9 mouse cellular contexts compared by ENCODE assay signal in genomic region chr8:111573583-111573982, GRCm38 (mm10). TPM values are rescaled to one million over a fixed set of nuclear protein-coding genes. Genes with fewer than 3 reads are reported as not detected.
DNase-seq lines count a peak whose midpoint lies in the region; ATAC-seq and TF ChIP-seq lines count a peak whose summit lies in the region.
"Had no signal": no experiment of that assay in that cellular context is flagged by ENCODE, and none has a peak within 500 bp of the region (broad histone marks: within the 10 kb centered on the region; RNA-seq: fewer than 3 reads in every experiment).

No protein-coding gene starts in this region.

- ATAC-seq in forebrain, postnatal 0 days: no peak
- peak; percentile 67 for ATAC-seq in CD4-positive, CD25-positive, alpha-beta regulatory T cell, adult 4 months
- peak; percentile 24; the same call in 1 of the 2 replicates for ATAC-seq in embryonic facial prominence, embryonic 14.5 days (ENCODE audit: low read depth)
- ATAC-seq in liver, embryonic 11.5 days (replicated peaks; ENCODE audit: low FRiP score): peak; percentile 98

- H3K4me2 ChIP-seq in forebrain, postnatal 0 days (ENCODE audit: low read depth): no peak overlapping the region
- no peak overlapping the region for H3K4me2 ChIP-seq in embryonic facial prominence, embryonic 14.5 days (ENCODE audit: low read depth, low read length)
- peak overlapping the region; percentile 68 for H3K4me2 ChIP-seq in liver, embryonic 11.5 days
- H3K4me2 ChIP-seq: limb, embryonic 12.5 days had no signal

- peaks cover 49% of the 10 kb centered on the region for H3K36me3 ChIP-seq in forebrain, embryonic 10.5 days (replicated peaks)
- no peaks in the 10 kb centered on the region for H3K36me3 ChIP-seq in forebrain, postnatal 0 days (ENCODE audit: insufficient read depth)
- H3K36me3 ChIP-seq in embryonic facial prominence, embryonic 14.5 days (ENCODE audit: control insufficient read depth, insufficient read depth, low read length): no peaks in the 10 kb centered on the region
- H3K36me3 ChIP-seq in liver, embryonic 11.5 days (ENCODE audit: control insufficient read depth, insufficient read depth, low read length): 0 out of 2 replicates have a peak, but pooled peaks cover 2% of the 10 kb centered on the region
- H3K36me3 ChIP-seq in spleen, adult 2 months (ENCODE audit: control insufficient read depth, insufficient read depth, low read length): no peaks in the 10 kb centered on the region

- H3K9ac ChIP-seq in forebrain, postnatal 0 days: no peak overlapping the region
- no peak overlapping the region for H3K9ac ChIP-seq in embryonic facial prominence, embryonic 14.5 days (ENCODE audit: low read depth, low read length)
- peak overlapping the region; percentile 54; the same call in 1 of the 2 replicates for H3K9ac ChIP-seq in liver, embryonic 11.5 days (ENCODE audit: low read depth, low read length)
- H3K9ac ChIP-seq: limb, embryonic 12.5 days had no signal

- H3K4me3 ChIP-seq in forebrain, embryonic 10.5 days: peak overlapping the region; percentile 10; the same call in 1 of the 2 replicates
- H3K4me3 ChIP-seq in forebrain, postnatal 0 days (ENCODE audit: low read depth, low read length): no peak overlapping the region
- no peak overlapping the region for H3K4me3 ChIP-seq in embryonic facial prominence, embryonic 14.5 days (ENCODE audit: low read depth, low read length)
- peak overlapping the region; percentile 34 for H3K4me3 ChIP-seq in liver, embryonic 11.5 days (ENCODE audit: low read depth, low read length)
- H3K4me3 ChIP-seq in spleen, adult 2 months (ENCODE audit: extremely low read depth, insufficient read depth, insufficient read length): peak overlapping the region; percentile 38; the same call in 1 of the 2 replicates
- H3K4me3 ChIP-seq: limb, embryonic 12.5 days had no signal

- 0 out of 2 replicates have a peak overlapping the region, but pooled peaks have one; percentile 25 for H3K27ac ChIP-seq in forebrain, embryonic 10.5 days
- no peak overlapping the region for H3K27ac ChIP-seq in forebrain, postnatal 0 days (ENCODE audit: low read depth, low read length)
- H3K27ac ChIP-seq in embryonic facial prominence, embryonic 14.5 days (replicated peaks; ENCODE audit: low read depth, low read length): no peak overlapping the region
- peak overlapping the region; percentile 90 for H3K27ac ChIP-seq in liver, embryonic 11.5 days (ENCODE audit: low read depth, low read length)
- 0 out of 2 replicates have a peak overlapping the region, but pooled peaks have one; percentile 5 for H3K27ac ChIP-seq in spleen, adult 2 months (ENCODE audit: insufficient read depth, low read length)
- H3K27ac ChIP-seq: limb, embryonic 12.5 days had no signal

- TF ChIP-seq POLR2A in spleen, adult 2 months (IDR thresholded peaks at IDR 0.05; ENCODE audit: low read depth, low read length): no peak

- no peak for TF ChIP-seq CTCF in forebrain, postnatal 0 days (IDR thresholded peaks at IDR 0.05; ENCODE audit: low read depth)
- TF ChIP-seq CTCF in spleen, adult 2 months (IDR thresholded peaks at IDR 0.05; ENCODE audit: extremely low read depth, insufficient read depth, insufficient read length, insufficient replicate concordance): no peak

- DNase-seq in forebrain, embryonic 10.5 days (ENCODE audit: extremely low spot score, low spot score): no peak
- no peak for DNase-seq in forebrain, postnatal 0 days
- DNase-seq in embryonic facial prominence, embryonic 14.5 days (ENCODE audit: low spot score): no peak
- DNase-seq in liver, embryonic 11.5 days (ENCODE audit: low spot score): peak; percentile 58
- no peak for DNase-seq in spleen, adult 2 months (ENCODE audit: low read depth in 1 of 2, low spot score in 2 of 2)
- DNase-seq in cerebellum, postnatal 25 days: no peak
- no peak for DNase-seq in Muller cell, postnatal 12 days (ENCODE audit: inconsistent ontology term)

- H3K27me3 ChIP-seq in forebrain, embryonic 10.5 days (ENCODE audit: poor library complexity, severe bottlenecking): no peaks in the 10 kb centered on the region
- H3K27me3 ChIP-seq in forebrain, postnatal 0 days (ENCODE audit: insufficient read depth, low read length): no peaks in the 10 kb centered on the region
- no peaks in the 10 kb centered on the region for H3K27me3 ChIP-seq in embryonic facial prominence, embryonic 14.5 days (replicated peaks; ENCODE audit: control insufficient read depth, insufficient read depth, low read length)
- H3K27me3 ChIP-seq in liver, embryonic 11.5 days (replicated peaks; ENCODE audit: control insufficient read depth, insufficient read depth, low read length): no peaks in the 10 kb centered on the region
- H3K27me3 ChIP-seq in spleen, adult 2 months (ENCODE audit: control insufficient read depth, insufficient read depth, low read length): no peaks in the 10 kb centered on the region
- H3K27me3 ChIP-seq: limb, embryonic 12.5 days had no signal

- 32% methylated on average over 8 of the region's 8 CpGs for WGBS in forebrain, embryonic 10.5 days
- WGBS in forebrain, postnatal 0 days: 38% methylated on average over 8 of the region's 8 CpGs
- WGBS in embryonic facial prominence, embryonic 14.5 days: 44% methylated on average over 8 of the region's 8 CpGs
- 14% methylated on average over 8 of the region's 8 CpGs for WGBS in liver, embryonic 11.5 days
- 59% methylated on average over 8 of the region's 8 CpGs for WGBS in spleen, adult 2 months

- peaks cover 33% of the 10 kb centered on the region for H3K4me1 ChIP-seq in forebrain, embryonic 10.5 days
- H3K4me1 ChIP-seq in forebrain, postnatal 0 days (ENCODE audit: insufficient read depth): no peaks in the 10 kb centered on the region
- peaks cover 7% of the 10 kb centered on the region; the same call in 1 of the 2 replicates for H3K4me1 ChIP-seq in embryonic facial prominence, embryonic 14.5 days (ENCODE audit: control insufficient read depth, insufficient read depth, low read length)
- peaks cover 46% of the 10 kb centered on the region for H3K4me1 ChIP-seq in liver, embryonic 11.5 days (replicated peaks; ENCODE audit: control insufficient read depth, insufficient read depth, low read length)
- H3K4me1 ChIP-seq in spleen, adult 2 months (ENCODE audit: control insufficient read depth, insufficient read depth, insufficient read length): peaks cover 23% of the 10 kb centered on the region

- H3K9me3 ChIP-seq in forebrain, embryonic 10.5 days: no peaks in the 10 kb centered on the region
- no peaks in the 10 kb centered on the region for H3K9me3 ChIP-seq in forebrain, postnatal 0 days (ENCODE audit: low read length)
- no peaks in the 10 kb centered on the region for H3K9me3 ChIP-seq in embryonic facial prominence, embryonic 14.5 days (ENCODE audit: control insufficient read depth, low read length)
- H3K9me3 ChIP-seq in liver, embryonic 11.5 days (ENCODE audit: control insufficient read depth, low read length): no peaks in the 10 kb centered on the region
- H3K9me3 ChIP-seq: limb, embryonic 12.5 days had no signal

RNA-seq across cellular contexts. Expression of gene Znrf1, which starts 37.7 kb away (rescaled TPM):
- 22.8 and 25.3 TPM in 2 replicates for polyA plus RNA-seq in forebrain, embryonic 10.5 days (2016; fragmentation: Nextera tagmentation; extraction: Ambion mirVana)
- total RNA-seq in forebrain, postnatal 0 days (2014; rRNA removed): 180 and 225 TPM in 2 replicates
- polyA plus RNA-seq in forebrain, postnatal 0 days (2015; fragmentation: Nextera tagmentation; extraction: Ambion mirVana): 101 and 113 TPM in 2 replicates
- polyA plus RNA-seq in CD4-positive, CD25-positive, alpha-beta regulatory T cell, adult 4 months (2017; shearing (Covaris generic)): 10 to 100 TPM; 27.5 to 43.5 TPM
- 35.6 and 39.1 TPM in 2 replicates for polyA plus RNA-seq in embryonic facial prominence, embryonic 14.5 days (2014; fragmentation: Nextera tagmentation; extraction: Ambion mirVana)
- polyA plus RNA-seq in liver, embryonic 11.5 days (2014; fragmentation: Nextera tagmentation; extraction: Ambion mirVana): 24.9 and 27.6 TPM in 2 replicates
- polyA plus RNA-seq in spleen, adult 2 months (2012; rRNA removed): 62.9 and 73.2 TPM in 2 replicates

RNA-seq across cellular contexts. Expression of gene Wdr59, which starts 51.7 kb away (rescaled TPM):
- 5.0 and 5.7 TPM in 2 replicates for polyA plus RNA-seq in forebrain, embryonic 10.5 days (2016; fragmentation: Nextera tagmentation; extraction: Ambion mirVana)
- 10.2 and 10.7 TPM in 2 replicates for total RNA-seq in forebrain, postnatal 0 days (2014; rRNA removed)
- 3.5 and 6.8 TPM in 2 replicates for polyA plus RNA-seq in forebrain, postnatal 0 days (2015; fragmentation: Nextera tagmentation; extraction: Ambion mirVana)
- 1 to 10 TPM; 4.3 to 6.5 TPM for polyA plus RNA-seq in CD4-positive, CD25-positive, alpha-beta regulatory T cell, adult 4 months (2017; shearing (Covaris generic))
- polyA plus RNA-seq in embryonic facial prominence, embryonic 14.5 days (2014; fragmentation: Nextera tagmentation; extraction: Ambion mirVana): 4.6 and 4.7 TPM in 2 replicates
- polyA plus RNA-seq in liver, embryonic 11.5 days (2014; fragmentation: Nextera tagmentation; extraction: Ambion mirVana): 3.1 and 3.8 TPM in 2 replicates
- polyA plus RNA-seq in spleen, adult 2 months (2012; rRNA removed): 4.6 and 5.0 TPM in 2 replicates

RNA-seq across cellular contexts. Expression of gene Ldhd, which starts 56.6 kb away (rescaled TPM):
- 0.14 TPM in 1 of 2 replicates, not detected in the other for polyA plus RNA-seq in forebrain, embryonic 10.5 days (2016; fragmentation: Nextera tagmentation; extraction: Ambion mirVana)
- 0.54 and 1.8 TPM in 2 replicates for total RNA-seq in forebrain, postnatal 0 days (2014; rRNA removed)
- 0.65 and 1.1 TPM in 2 replicates for polyA plus RNA-seq in forebrain, postnatal 0 days (2015; fragmentation: Nextera tagmentation; extraction: Ambion mirVana)
- 1 to 10 TPM in 1 of 2 experiments, under 1 TPM in 1; 0.98 to 2.0 TPM for polyA plus RNA-seq in CD4-positive, CD25-positive, alpha-beta regulatory T cell, adult 4 months (2017; shearing (Covaris generic))
- 0.38 and 0.60 TPM in 2 replicates for polyA plus RNA-seq in embryonic facial prominence, embryonic 14.5 days (2014; fragmentation: Nextera tagmentation; extraction: Ambion mirVana)
- polyA plus RNA-seq in liver, embryonic 11.5 days (2014; fragmentation: Nextera tagmentation; extraction: Ambion mirVana): 0.10 and 0.16 TPM in 2 replicates
- 1.2 and 1.8 TPM in 2 replicates for polyA plus RNA-seq in spleen, adult 2 months (2012; rRNA removed)

Comparison
In these comparisons a context has a peak if more than half of its experiments do, and no peak if none do; other contexts are left out.
1. H3K27ac ChIP-seq: peak in forebrain, embryonic 10.5 days (single experiment), liver, embryonic 11.5 days (single experiment) and spleen, adult 2 months (single experiment); none in forebrain, postnatal 0 days (single experiment) and embryonic facial prominence, embryonic 14.5 days (single experiment).
2. H3K4me3 ChIP-seq: peak in forebrain, embryonic 10.5 days (single experiment), liver, embryonic 11.5 days (single experiment) and spleen, adult 2 months (single experiment); none in forebrain, postnatal 0 days (single experiment) and embryonic facial prominence, embryonic 14.5 days (single experiment).